Mouse (Mus musculus): Measurements from ENCODE around the gene Spop.
A peak's percentile ranks its signal among the peaks of the same experiment; 100 is the strongest.
"Not testable (repeated sequence)": the region's sequence is repeated elsewhere in the genome, so short reads cannot be mapped to it uniquely, and the experiment has no call there.

Spop gene

DNA sequence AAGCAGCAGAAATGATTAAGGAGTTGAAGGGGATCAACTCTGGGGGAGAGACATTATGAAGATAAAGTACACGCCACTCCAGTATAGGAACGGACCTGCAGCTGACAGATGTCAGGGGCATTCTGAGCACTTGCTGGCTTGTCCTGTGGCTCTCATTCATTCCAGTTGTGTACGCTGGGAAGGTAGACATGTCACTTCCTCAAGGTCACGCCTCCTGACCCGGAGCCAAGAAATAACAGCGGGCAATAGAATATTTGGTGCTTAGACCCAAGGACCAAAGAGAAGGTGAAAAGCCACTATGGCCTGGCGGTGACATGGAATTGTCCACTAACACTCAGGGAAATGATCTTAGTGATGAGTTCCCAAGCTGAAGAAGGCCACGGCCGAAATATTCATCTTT, 82.0 kb downstream of the Spop start:
- DNase-seq (ENCODE audit: low spot score in 2 of 2) = no peak

DNA sequence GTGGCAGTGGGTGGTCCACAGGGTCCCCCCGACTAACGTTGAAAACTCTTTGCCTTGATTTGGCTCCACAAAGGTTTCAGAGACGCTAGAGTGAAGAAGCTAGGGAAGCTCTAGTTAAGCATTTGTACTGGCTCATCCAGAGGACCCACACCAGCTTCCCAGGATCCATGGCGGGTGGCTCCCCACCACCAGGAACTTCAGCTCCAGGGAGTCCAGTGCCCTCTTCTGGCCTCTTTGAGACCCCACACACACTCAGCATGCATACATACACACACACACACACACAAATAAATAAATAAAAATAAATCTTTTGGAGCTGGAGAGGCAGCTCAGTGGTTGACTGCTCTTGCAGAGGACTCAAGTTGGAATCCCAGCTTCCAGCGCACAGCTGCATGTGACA, 84.0 kb downstream of the Spop start:
- DNase-seq (ENCODE audit: low spot score in 2 of 2) = no peak

DNA sequence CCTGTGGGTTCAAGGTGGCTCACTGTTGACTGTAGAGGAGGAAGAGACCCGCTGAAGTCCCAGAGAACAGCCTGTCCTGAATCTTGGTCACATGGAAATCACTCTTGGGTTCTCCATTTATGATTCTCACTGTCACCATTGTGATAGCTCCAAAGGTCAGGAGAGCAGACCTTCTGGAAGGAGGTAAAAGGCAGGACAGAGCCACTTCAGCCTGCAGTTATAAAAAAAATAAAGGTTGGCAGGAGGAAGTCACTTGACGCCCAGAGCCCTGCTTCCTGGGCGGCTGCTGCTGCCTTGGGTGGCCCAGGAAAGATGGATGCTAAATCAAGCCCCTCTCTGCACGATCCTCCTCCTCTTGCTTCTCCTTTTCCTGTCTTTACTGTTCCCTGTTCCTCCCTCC, 86.5 kb downstream of the Spop start:
- DNase-seq (ENCODE audit: low spot score in 2 of 2) = no peak

DNA sequence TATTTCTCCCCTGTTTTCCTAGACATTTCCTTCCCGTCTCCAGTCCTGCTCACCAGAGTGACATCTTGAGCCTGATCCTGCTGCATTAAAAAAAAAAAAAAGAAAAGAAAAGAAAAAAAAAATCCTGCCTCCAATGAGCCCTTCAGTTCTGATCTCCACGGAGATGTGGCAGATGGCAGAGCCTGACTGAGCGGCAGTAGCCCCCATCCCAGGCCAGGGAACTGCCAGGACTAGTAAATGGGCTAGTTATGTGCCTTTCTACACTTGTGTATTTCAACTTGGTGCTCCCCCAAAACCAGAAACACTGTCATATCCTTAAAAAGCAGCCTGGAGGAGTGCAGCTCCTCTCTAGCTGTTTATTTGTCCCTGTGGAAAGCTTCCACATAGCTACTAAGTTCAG, 87.0 kb downstream of the Spop start:
- no peak for DNase-seq (ENCODE audit: low spot score in 2 of 2)

DNA sequence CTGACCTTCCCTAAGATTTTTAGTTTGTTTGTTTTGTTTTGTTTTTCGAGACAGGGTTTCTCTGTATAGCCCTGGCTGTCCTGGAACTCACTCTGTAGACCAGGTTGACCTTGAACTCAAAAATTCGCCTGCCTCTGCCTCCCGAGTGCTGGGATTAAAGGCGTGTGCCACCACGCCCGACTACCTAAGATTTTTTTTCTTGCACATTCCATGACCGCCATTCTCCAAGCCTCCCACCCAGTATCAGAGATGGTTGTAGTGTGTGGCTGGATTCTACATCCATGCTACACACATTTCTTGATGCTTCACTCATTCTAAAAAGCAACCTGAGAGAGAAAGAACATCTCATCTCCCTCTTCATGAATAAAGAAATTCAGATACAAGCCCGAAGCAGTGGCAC, 87.9 kb downstream of the Spop start:
- DNase-seq (ENCODE audit: low spot score in 2 of 2) = not testable (repeated sequence)

DNA sequence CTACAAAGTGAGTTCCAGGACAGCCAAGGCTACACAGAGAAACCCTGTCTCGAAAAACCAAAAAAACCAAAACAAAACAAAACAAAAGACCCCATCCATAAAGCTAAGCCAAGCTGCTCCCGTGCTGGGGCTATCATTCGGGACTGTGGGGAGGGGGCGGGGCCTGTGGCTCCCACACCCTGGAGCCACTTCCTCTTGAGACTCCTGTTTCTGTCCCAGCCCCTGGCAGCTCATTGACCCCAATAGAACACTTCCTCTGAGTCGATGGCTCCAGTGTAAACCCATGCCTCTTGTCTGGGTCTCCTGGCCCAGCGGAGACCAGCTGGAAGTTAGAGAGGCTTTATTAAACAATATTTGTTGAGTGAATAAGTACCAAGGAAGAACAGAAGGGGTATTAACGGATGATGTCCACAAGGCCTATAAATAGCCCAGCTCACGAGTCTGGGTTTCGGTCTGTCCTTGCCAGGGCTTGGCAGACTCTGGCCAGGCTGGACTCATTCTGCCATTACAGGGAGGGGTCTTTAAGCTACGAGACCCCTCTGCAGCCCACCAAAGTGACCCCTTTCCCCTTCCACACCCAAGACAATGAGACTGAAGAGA, 89.8 kb downstream of the Spop start:
- no peak for DNase-seq (ENCODE audit: low spot score in 2 of 2)

DNA sequence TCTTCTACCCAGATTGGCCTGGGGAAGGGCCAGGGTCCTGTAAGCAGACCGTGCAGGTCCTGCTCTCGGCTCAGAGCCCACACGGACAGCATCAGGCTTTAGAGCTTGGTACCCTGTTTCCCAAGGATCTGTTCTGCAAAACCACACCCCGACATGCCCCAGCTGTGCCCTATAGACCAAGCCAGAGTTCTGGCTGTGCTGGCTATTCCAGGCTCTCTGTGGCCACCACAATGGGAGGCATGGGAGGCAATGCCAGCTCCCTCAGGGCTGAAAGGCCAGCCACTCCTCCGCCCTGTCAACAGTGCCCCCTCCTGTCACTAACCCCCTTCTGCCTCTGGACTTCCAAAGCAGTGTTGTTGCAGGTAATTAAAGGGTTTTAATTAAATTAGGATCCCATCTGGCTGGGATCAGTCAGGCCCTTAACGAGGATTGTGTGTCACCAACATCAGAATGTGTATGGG, 90.4 kb downstream of the Spop start:
- DNase-seq (ENCODE audit: low spot score in 2 of 2) = no peak

DNA sequence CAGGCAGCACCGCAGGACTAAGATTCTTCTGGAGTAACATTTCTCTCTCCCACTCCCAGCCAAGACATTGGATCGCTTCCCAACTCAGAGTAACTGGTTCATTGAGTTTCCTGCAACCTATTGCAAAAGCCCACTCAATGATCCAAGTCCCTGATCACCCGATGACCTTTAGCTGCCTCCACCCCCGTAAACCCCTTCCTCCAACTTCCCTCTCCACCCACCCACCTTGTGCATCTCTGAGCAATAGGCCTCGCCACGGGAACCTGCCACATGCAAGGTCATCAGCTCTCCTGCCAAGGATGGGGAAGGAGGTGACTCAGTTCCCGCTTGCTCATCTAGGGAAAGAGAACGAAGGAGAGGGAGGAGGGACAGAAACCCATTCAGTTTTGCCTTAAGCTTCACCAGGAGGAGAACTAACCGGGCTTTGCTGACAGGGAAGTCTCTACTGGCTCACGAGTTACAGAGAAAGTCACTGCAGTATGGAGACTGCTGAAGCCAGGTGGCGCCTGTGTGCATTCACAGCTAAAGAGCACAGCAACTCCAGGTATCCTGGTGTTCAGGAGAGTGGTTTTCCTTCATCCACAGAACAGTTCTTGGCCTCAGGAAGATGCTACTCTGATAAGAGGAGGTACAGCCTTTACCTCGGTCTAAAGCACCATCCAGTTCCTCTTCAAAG, 93.3 kb downstream of the Spop start:
- no peak for DNase-seq (ENCODE audit: low spot score in 2 of 2)

DNA sequence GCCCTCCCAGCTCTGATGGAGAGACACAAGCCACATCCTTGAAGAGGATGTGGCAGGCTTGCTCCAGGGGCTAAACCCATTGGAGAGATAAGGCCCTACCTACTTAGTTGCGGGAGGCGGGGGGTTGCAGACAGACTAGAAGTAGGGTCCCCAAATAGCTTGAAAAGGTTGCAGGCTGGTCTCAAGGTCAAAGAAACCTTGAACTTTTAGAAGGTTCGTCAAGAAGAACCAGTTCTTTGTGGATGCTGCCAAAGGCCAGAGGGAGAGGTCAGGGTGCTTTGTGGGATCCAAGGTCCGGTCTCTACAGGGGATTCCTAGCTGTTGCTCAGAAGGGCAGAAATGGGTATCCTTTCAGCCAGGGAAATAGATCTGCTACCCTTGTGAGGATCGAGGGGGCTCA, 93.9 kb downstream of the Spop start:
- DNase-seq (ENCODE audit: low spot score in 2 of 2) = no peak

DNA sequence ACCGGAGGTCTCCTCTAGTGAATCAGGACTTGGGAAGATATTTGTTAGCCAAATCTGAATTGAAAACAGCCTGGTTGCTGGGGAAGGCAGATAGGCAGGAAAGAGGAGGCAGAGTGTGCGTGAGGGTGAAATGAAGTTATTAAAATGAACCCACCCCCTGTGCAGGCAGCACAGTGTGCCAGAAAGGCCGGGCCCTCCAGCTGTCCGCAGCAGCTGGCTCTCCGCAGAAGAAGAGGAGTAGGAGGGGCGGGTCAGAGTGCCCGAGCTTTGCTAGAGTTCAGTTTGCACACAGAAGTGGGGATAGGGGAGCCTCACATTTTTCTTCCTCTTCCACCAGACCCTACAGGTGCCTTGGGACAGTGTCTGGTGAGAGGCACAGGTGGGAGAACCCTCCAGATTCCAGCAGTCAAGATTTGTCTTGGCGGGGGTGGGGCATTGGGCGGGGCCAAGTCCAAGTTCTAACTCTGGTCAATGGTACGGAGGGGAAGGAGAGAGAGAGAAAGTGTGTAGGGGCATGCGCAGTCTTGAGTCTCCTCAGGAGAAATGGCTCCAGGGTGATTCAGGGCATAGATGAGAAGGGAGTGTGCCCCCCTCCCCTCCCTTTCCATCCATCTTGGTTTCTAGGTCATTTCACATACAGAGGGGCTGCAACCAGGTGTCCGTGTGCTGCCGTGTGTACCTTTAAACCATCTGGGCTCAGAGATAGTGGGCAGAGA, 94.5 kb downstream of the Spop start:
- DNase-seq (ENCODE audit: low spot score in 2 of 2) = no peak

DNA sequence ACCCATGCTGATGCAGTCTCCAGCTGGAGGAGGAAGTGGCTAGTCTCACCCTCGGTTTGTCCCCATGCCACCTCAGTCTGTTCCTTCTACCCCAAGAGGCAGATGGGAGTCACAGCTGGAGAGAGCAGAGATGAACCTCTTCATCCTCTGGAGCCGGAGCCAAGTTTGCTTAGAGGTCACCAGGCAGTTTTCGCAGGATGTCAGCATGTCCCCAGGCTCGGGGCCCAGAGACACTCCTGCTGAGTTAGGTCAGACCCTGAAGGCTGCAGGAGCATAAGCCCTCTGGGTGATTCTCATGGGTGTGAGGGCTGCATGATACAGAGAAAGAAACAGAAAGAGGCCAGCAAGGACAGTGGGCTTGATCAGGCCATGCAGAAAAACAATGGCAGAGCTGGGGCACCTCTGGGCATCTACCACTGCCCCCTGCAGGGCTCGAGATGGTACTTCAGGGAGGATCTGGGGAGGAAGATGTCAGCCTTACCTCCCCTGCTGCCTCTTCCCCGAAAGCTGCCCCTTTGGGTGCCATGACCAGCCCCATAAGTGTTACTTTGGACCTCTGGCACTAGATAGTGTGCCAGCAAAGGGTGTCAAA, 95.3 kb downstream of the Spop start:
- no peak for DNase-seq (ENCODE audit: low spot score in 2 of 2)

DNA sequence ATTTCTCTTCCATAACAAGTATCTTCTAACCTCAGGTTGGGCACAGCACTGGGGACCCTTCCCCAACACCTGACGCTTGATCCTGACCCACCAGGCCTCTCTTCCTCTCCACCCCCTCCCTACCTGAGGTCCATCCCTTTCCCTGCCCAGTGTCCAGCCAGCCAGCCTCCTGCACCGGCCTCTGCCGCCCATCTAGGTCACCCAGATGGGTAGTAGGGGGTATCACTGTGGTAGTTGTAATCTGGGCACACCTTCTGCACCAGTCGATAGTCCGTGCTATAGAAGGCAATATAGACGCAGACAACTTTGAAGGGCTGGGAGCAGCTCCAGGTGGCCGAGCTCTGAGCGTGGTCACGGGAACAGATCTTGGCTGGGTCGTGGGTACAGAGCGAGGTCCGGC, 96.8 kb downstream of the Spop start:
- no peak for DNase-seq (ENCODE audit: low spot score in 2 of 2)

DNA sequence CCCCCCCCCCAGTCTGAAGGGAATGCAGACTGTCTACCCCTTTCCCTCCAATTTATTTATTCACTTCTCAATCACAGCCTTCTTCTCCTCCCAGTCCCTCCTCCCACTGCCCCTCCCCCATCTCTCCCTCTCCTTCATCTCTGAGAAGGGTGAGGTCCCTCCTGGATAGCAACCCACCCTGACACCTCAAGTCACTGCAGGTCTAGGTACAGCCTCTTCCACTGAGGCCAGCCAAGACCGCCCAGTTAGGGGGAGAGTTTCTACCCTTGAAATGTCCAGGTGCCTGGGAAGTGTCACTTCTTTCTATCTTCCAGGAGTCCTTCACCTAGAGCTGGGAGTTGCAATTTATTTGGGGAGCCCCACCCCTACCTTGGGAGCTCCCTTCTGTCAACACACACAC, 98.0 kb downstream of the Spop start:
- no peak for DNase-seq (ENCODE audit: low spot score in 2 of 2)

DNA sequence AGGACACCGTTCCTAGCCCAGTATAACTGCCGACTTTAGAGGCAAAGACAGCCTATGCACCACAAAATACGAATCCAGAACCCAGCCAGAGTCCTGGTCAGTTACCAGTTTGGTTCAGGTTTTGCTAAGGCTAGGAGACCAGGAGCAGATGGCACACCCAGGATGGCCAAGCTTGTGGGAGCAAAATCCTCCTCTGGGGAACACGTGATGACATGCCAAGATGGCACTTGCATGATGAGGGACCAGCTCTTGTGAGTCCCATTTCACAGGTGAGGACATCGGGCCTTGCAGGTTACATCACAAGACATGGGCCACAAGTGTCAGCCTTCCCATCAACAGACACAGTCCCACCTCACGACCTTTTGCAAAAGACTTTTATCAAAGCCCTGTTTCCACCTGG, 98.5 kb downstream of the Spop start:
- no peak for DNase-seq (ENCODE audit: low spot score in 2 of 2)

DNA sequence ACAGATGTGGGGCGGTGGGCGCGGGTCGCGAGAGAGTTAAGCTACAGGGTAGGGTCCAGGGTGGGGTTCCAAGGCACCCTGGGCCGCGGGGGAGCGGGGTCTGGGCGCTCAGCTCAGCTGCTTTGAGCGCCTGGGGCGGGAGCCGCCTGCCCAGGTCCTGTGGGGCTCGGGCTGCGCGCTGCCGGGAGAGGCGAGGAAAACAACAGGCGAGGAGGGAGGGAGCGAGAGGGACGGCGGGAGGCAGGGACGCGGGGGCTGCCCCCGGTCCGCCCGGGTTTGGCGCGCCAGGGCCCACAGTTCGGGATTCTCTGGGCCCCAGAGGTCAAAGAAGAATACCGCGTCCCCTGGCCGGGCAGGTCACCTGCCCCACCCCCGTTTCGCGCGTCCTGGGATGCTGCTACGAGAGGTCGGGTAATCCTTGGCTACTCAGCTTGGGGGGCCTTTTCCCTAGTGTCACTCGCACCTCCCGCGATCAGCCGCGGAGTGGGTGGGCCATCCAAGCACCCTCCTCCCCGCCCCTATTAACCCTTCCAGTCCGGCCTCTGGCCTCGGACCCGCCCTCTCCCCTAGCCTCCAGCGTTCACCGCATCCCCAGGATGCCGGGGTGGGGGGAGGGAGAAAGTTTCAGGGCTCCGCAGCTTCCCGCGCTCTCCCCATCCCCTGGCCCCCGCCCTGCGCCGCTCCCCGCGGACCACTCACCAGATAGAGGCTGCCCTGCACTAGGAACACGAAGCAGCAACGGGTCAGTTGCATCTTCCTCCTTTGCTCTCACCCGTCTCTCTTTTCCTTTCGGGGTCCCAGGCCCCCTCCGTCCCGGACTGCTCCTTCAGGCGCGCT, 99.8 kb downstream of the Spop start:
- DNase-seq (ENCODE audit: low spot score in 2 of 2) = no peak

DNA sequence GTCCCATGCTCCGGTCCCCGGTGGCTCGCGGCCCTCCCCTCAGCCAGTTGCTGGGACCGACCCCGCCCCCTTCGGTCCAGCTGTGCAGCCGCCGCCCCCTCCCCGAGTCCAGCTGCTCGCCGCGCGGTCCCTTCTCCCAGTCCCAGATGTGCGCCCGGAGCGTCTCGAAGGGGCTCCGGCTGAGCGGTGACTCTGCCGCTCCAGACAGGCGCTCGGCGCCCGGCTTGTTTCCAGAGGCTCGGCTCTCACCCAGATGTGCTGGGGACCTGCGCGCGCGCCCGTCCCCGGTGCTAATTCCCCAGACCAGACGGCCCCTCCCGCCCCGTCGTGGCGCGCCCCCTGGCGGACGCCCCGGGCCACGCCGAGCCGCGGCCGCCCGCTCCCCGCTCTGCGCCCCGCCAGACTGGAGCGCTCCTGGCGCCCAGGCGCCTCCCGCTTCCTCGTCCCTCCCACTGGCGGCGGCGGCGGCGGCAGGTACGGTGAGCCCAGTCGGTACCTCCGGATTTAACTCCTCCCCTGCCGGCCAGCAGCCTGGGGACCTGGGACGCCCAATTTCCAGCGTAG, 100.5 kb downstream of the Spop start, which contains the start of gene Nxph3:
Gene Nxph3, minus strand, starts transcription at position 273 of the 564 bp plus-strand sequence.
- peak; percentile 38 to 56 for DNase-seq (ENCODE audit: low spot score in 2 of 2)

DNA sequence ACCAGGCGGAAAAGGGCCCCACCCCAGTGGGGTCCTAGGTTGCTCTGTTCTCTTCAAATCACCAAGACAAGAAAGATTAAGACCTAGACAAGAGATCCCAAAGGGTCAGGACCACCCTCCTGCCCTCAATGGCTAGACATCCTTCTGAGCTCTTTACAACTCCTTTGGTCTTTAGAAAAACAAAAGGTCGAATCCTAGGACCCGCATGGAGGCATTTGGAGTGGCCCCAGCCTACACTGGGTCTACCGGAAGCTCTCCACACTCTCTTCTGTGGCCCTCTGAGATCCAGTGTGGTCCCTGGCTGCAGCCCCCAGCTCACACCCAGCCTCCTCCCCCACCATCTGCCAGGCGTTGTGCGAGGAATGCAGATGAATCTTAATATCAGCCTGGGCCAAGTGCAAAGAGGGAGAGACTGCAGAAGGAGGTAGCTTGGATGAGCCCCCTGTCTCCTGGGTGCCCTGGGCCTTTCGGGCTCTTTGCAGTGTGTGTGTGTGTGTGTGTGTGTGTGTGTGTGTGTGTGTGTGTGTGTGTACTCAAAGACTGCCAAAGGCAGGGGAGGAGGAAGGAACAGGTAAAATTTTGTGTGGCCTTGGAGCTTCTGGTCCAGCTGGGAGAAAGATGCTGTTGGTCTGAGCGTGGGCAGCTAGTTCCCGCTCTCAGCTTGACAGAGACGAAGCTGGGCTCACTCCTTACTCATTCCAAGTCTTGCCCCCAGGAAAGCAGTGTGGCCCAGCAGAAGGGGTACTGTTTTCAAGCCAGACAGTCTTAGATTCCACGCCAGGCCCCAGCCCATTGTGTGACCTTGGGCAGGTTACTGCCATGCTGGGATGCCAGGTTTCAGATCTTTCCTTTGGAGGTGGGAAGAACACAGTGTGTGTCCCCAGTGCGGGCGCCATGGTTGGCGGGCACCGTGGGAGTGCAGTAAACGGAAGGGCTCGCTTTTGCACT, 101.8 kb downstream of the Spop start:
- no peak for DNase-seq (ENCODE audit: low spot score in 2 of 2)

DNA sequence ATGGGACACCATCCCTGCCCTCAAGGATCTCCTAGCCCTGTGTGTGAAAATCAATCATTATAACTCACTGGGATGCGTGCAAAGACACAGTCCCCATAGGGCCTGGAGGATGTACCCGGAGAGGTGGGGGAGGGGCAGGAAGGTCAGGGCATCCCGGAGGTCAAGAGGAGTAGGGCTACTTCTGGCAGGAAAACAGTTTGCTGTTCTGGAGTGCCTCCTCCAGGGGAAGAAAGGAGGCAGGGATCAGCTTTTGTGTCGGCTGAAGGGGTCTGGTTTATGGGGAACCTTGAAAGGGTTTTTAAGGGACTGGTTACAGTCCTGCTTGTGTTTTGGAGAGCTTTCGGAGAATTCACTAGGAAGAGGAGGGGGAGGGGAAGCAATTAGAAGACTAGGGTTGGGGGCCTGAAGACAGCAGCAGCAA, 102.6 kb downstream of the Spop start:
- DNase-seq (ENCODE audit: low spot score in 2 of 2) = no peak

DNA sequence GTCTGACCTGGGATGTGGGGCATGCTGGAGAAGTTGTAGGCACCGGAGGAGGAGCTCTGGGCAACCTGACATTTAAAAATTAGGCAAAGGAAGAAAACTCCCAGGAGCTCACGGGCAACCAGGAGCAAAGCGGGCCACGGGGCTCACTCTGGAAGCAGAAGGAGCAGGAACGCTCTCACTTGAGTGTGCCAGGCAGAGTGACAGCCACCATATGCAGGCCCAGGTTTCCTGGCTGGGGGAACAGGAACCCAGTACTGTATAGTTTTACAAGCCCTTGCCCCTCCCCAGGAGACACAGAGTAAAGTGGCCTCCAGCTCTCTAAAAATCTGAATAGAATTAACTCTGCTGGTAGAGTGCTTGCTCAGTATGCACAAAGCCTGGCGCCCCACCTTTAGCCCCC, 103.3 kb downstream of the Spop start:
- DNase-seq (ENCODE audit: low spot score in 2 of 2) = no peak

DNA sequence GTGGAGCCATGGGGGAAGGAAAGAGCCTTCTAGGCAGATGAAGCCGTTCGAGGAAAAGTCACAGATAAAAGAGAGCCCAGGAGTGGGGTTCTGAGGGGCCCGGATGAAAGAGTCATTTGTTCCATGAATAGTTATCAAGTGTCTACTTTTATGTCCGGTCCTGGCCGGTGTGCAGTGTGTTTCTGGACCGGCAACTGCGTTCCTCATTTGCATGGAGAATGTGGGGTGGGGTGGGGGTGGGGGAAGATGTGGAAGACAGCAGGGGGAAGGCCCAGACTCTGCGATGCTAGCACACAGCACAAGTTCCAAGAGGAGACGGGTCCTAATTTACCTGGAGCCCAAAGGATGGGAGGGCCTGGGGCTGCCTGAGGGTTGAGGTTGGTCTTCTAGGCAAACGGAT, 105.4 kb downstream of the Spop start:
- no peak for DNase-seq (ENCODE audit: low spot score in 2 of 2)

Measured in natural killer cell, adult 2 months (primary cell).